Mouse (Mus musculus): ENCODE data around the gene Hdac8. TPM values are rescaled to one million over a fixed set of nuclear protein-coding genes. Genes with fewer than 3 reads are reported as not detected.

Gene Hdac8
- total and polyA plus RNA-seq, 3 experiments, result 8.8 to 11.8 TPM; not detected in 1

GRCm38 (mm10) chrX:102250891-102251170, 254.3 kb downstream of the Hdac8 start:
- Histone ChIP-seq H3K9me3 (replicated peaks; ENCODE audit: insufficient read depth, low read length) (no peaks in the 10 kb centered on the region), H3K4me3 (ENCODE audit: control insufficient read depth in 1 of 2, insufficient read depth in 1 of 2, low read depth in 2 of 2, low read length in 2 of 2) (no peak overlapping the region), H3K9ac (ENCODE audit: control insufficient read depth, low read depth, low read length, poor library complexity, severe bottlenecking) (no peak overlapping the region), H3K36me3 (ENCODE audit: control insufficient read depth in 1 of 2, insufficient read depth in 2 of 2, low read length in 2 of 2) (no peaks in the 10 kb centered on the region), H3K4me1 (ENCODE audit: control insufficient read depth in 1 of 2, insufficient read depth in 2 of 2, low read length in 2 of 2) (no peaks in the 10 kb centered on the region), H3K27me3 (ENCODE audit: control insufficient read depth in 1 of 2, insufficient read depth in 2 of 2, low read length in 2 of 2) (no peaks in the 10 kb centered on the region), H3K79me2 (ENCODE audit: control insufficient read depth, insufficient read depth, low read length, poor library complexity) (no peaks in the 10 kb centered on the region), H3K27ac (ENCODE audit: control insufficient read depth, low read depth, low read length) (no peak overlapping the region)
- TF ChIP-seq ZKSCAN1 (IDR thresholded peaks at IDR 0.05; ENCODE audit: low read depth, low read length) (no peak), TAL1 (IDR thresholded peaks at IDR 0.05; ENCODE audit: low read length) (no peak), POLR2AphosphoS5 (IDR thresholded peaks at IDR 0.05; ENCODE audit: borderline replicate concordance, low read depth, low read length) (no peak), MAFK (IDR thresholded peaks at IDR 0.05; ENCODE audit: borderline replicate concordance, low read depth, low read length) (no peak), MAZ (IDR thresholded peaks at IDR 0.05; ENCODE audit: low read depth, low read length) (no peak), KAT2A (conservative IDR thresholded peaks at IDR 0.05; ENCODE audit: low read depth, low read length) (no peak)
- DNase-seq (ENCODE audit: low read depth, low spot score), result no peak

DNA sequence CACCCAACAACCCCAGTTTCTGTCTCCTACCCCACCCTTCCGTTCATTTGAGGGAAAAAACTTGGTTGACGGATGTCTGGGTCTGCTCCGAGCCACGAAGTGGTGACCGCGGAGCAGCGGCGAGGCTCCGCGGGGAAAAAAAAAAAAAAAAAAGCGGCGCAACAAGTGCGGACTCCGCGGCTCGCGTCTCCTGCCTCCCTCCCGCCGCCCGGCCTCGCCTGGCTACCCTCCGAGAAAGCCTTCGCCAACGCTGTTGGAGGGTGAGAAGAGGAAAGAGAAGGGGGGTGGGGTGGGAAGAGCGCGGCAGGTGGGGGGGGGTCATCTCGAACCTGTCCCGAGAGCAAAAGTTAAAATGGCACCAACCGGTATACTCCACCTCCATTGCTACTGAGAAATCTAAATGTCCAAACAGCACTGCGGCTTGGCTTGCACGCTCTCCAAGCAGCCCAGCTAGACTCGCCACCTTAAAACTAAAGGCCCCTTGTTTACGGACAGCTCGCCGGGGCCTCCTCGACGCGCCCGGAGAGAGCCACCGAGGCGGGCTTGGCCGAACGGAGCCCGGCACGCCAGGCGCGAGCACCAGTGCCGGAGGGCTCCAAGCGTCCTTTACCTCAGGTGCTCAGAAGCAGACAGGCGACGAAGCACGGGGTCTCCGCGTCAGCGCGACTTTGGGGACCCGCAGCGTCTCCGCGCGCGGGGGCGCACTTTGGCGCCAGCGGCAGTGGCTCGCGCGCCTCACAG, 254.8 kb downstream of the Hdac8 start:
- TF ChIP-seq TBP (IDR thresholded peaks at IDR 0.05; ENCODE audit: low read depth, low read length), result no peak
- no peak for TF ChIP-seq RCOR1 (IDR thresholded peaks at IDR 0.05; ENCODE audit: low read depth, low read length)
- TF ChIP-seq POLR2A (IDR thresholded peaks at IDR 0.05; ENCODE audit: control insufficient read depth in 1 of 2, insufficient read depth in 1 of 2, low read depth in 1 of 2, low read length in 2 of 2, poor library complexity in 1 of 2), result no peak
- no peak for TF ChIP-seq MYB (IDR thresholded peaks at IDR 0.05; ENCODE audit: low read depth, low read length)
- TF ChIP-seq NELFE (IDR thresholded peaks at IDR 0.05; ENCODE audit: low read depth, low read length), result no peak
- no peak for TF ChIP-seq GABPA (IDR thresholded peaks at IDR 0.05; ENCODE audit: low read depth, low read length)
- TF ChIP-seq E2F4 (IDR thresholded peaks at IDR 0.05; ENCODE audit: borderline replicate concordance, low read depth, low read length), result no peak
- TF ChIP-seq RAD21 (IDR thresholded peaks at IDR 0.05; ENCODE audit: low read depth, low read length), result no peak
- no peak for TF ChIP-seq MYC (IDR thresholded peaks at IDR 0.05; ENCODE audit: low read depth, low read length)
- no peak for TF ChIP-seq NRF1 (IDR thresholded peaks at IDR 0.05; ENCODE audit: insufficient read depth, low read depth, low read length, poor library complexity, severe bottlenecking)
- TF ChIP-seq TCF12 (IDR thresholded peaks at IDR 0.05; ENCODE audit: low read depth, low read length), result no peak
- TF ChIP-seq ELF1 (IDR thresholded peaks at IDR 0.05; ENCODE audit: low read depth, low read length), result no peak
- no peaks in the 10 kb centered on the region for H3K79me2 ChIP-seq (ENCODE audit: control insufficient read depth, insufficient read depth, low read length, poor library complexity)
- no peaks in the 10 kb centered on the region for H3K36me3 ChIP-seq (ENCODE audit: control insufficient read depth in 1 of 2, insufficient read depth in 2 of 2, low read length in 2 of 2)
- H3K27me3 ChIP-seq (ENCODE audit: control insufficient read depth in 1 of 2, insufficient read depth in 2 of 2, low read length in 2 of 2), result no peaks in the 10 kb centered on the region
- no peak overlapping the region for H3K4me3 ChIP-seq (ENCODE audit: control insufficient read depth in 1 of 2, insufficient read depth in 1 of 2, low read depth in 2 of 2, low read length in 2 of 2)
- H3K9ac ChIP-seq (ENCODE audit: control insufficient read depth, low read depth, low read length, poor library complexity, severe bottlenecking), result no peak overlapping the region
- no peaks in the 10 kb centered on the region for H3K9me3 ChIP-seq (replicated peaks; ENCODE audit: insufficient read depth, low read length)
- H3K4me1 ChIP-seq (ENCODE audit: control insufficient read depth in 1 of 2, insufficient read depth in 2 of 2, low read length in 2 of 2), result no peaks in the 10 kb centered on the region
- H3K27ac ChIP-seq (ENCODE audit: control insufficient read depth, low read depth, low read length), result no peak overlapping the region
- no peak for DNase-seq (ENCODE audit: low read depth, low spot score)

All from MEL (cell line).